12 mouse cellular contexts compared by ENCODE assay signal in genomic region chr12:33034343-33035088, GRCm38 (mm10). TPM values are rescaled to one million over a fixed set of nuclear protein-coding genes. Genes with fewer than 3 reads are reported as not detected.
DNase-seq lines count a peak whose midpoint lies in the region; ATAC-seq and TF ChIP-seq lines count a peak whose summit lies in the region.
"Had no signal": no experiment of that assay in that cellular context is flagged by ENCODE, and none has a peak within 500 bp of the region (broad histone marks: within the 10 kb centered on the region; RNA-seq: fewer than 3 reads in every experiment).

No protein-coding gene starts in this region.

- intact Hi-C loops in gastrocnemius, adult 2 months (cut with DNase I), result loop anchor here (2.0 to 5.0 kb wide), 2 partner anchors 24 to 38 kb away; no protein-coding TSS in a partner anchor

- 61% methylated on average over 12 of the region's 12 CpGs for WGBS in hindbrain, embryonic 10.5 days
- 56% methylated on average over 12 of the region's 12 CpGs for WGBS in midbrain, postnatal 0 days
- 40% methylated on average over 12 of the region's 12 CpGs for WGBS in kidney, embryonic 15.5 days

- peak; percentile 39 for DNase-seq in gastrocnemius, postnatal 10 days
- DNase-seq in gastrocnemius, adult 2 months, result no peak
- peak; percentile 58 for DNase-seq in CD4-positive, CD25-positive, alpha-beta regulatory T cell, adult 2 months (ENCODE audit: low read depth, low spot score)
- no peak for DNase-seq in hindbrain, embryonic 10.5 days (ENCODE audit: low spot score)
- DNase-seq in midbrain, postnatal 0 days (ENCODE audit: low spot score), result peak; percentile 39
- DNase-seq in kidney, postnatal 4 days, result no peak
- no peak for DNase-seq in ovary, adult 18-20 months (ENCODE audit: low spot score)
- DNase-seq: spleen, adult 18-20 months had no signal

- H3K27ac ChIP-seq in gastrocnemius, adult 2 months, result no peak overlapping the region
- peak overlapping the region; percentile 74; the same call in 1 of the 2 replicates for H3K27ac ChIP-seq in hindbrain, embryonic 10.5 days
- no peak overlapping the region for H3K27ac ChIP-seq in midbrain, postnatal 0 days (ENCODE audit: low read depth, low read length)
- H3K27ac ChIP-seq in kidney, embryonic 15.5 days, result no peak overlapping the region

- H3K27me3 ChIP-seq in hindbrain, embryonic 10.5 days (ENCODE audit: insufficient read depth, poor library complexity, severe bottlenecking), result peaks cover 28% of the 10 kb centered on the region
- H3K27me3 ChIP-seq in midbrain, postnatal 0 days (ENCODE audit: insufficient read depth, low read length), result no peaks in the 10 kb centered on the region
- peaks cover 16% of the 10 kb centered on the region for H3K27me3 ChIP-seq in kidney, embryonic 15.5 days

- no peak for TF ChIP-seq CTCF in gastrocnemius, adult 2 months (IDR thresholded peaks at IDR 0.05)
- no peak; the same call in none of the 2 replicates for TF ChIP-seq CTCF in midbrain, postnatal 0 days (IDR thresholded peaks at IDR 0.05)

- no peak for ATAC-seq in midbrain, postnatal 0 days (ENCODE audit: low FRiP score)
- ATAC-seq in kidney, embryonic 15.5 days (replicated peaks; ENCODE audit: low FRiP score), result no peak

- H3K4me2 ChIP-seq in midbrain, postnatal 0 days (ENCODE audit: low read depth, low read length, poor library complexity, severe bottlenecking), result no peak overlapping the region
- H3K4me2 ChIP-seq in kidney, embryonic 15.5 days, result no peak overlapping the region

- no peak overlapping the region for H3K4me3 ChIP-seq in gastrocnemius, adult 2 months
- H3K4me3 ChIP-seq in hindbrain, embryonic 10.5 days, result no peak overlapping the region
- H3K4me3 ChIP-seq in midbrain, postnatal 0 days (ENCODE audit: low read depth, low read length), result no peak overlapping the region
- no peak overlapping the region for H3K4me3 ChIP-seq in kidney, embryonic 15.5 days (replicated peaks)
- H3K4me3 ChIP-seq: embryonic facial prominence, embryonic 13.5 days had no signal

- no peak overlapping the region for H3K9ac ChIP-seq in midbrain, postnatal 0 days (replicated peaks; ENCODE audit: low read length, poor library complexity, severe bottlenecking)
- no peak overlapping the region for H3K9ac ChIP-seq in kidney, embryonic 15.5 days
- H3K9ac ChIP-seq: embryonic facial prominence, embryonic 13.5 days; limb, embryonic 15.5 days had no signal

- H3K9me3 ChIP-seq in hindbrain, embryonic 10.5 days, result no peaks in the 10 kb centered on the region
- no peaks in the 10 kb centered on the region for H3K9me3 ChIP-seq in midbrain, postnatal 0 days (ENCODE audit: low read length)
- H3K9me3 ChIP-seq in kidney, embryonic 15.5 days (replicated peaks), result no peaks in the 10 kb centered on the region
- H3K9me3 ChIP-seq: embryonic facial prominence, embryonic 13.5 days; limb, embryonic 15.5 days had no signal

- H3K36me3 ChIP-seq in hindbrain, embryonic 10.5 days, result no peaks in the 10 kb centered on the region
- no peaks in the 10 kb centered on the region for H3K36me3 ChIP-seq in midbrain, postnatal 0 days (ENCODE audit: insufficient read depth, low read length)
- H3K36me3 ChIP-seq in kidney, embryonic 15.5 days, result no peaks in the 10 kb centered on the region
- H3K36me3 ChIP-seq: embryonic facial prominence, embryonic 13.5 days; limb, embryonic 15.5 days had no signal

- peaks cover 18% of the 10 kb centered on the region for H3K4me1 ChIP-seq in hindbrain, embryonic 10.5 days (replicated peaks)
- H3K4me1 ChIP-seq in midbrain, postnatal 0 days (ENCODE audit: insufficient read depth, low read length), result 0 out of 2 replicates have a peak, but pooled peaks cover 5% of the 10 kb centered on the region
- peaks cover 30% of the 10 kb centered on the region for H3K4me1 ChIP-seq in kidney, embryonic 15.5 days

RNA-seq across cellular contexts. Expression of gene Cdhr3, which starts 58.2 kb away (rescaled TPM):
- 1 to 10 TPM; 2.0 to 2.6 TPM for total RNA-seq in gastrocnemius, postnatal 10 days (2021)
- total RNA-seq in gastrocnemius, adult 2 months (2021), result 1 to 10 TPM in 1 of 2 experiments, under 1 TPM in 1; 0.69 to 1.4 TPM
- polyA plus RNA-seq in hindbrain, embryonic 10.5 days (2016; fragmentation: Nextera tagmentation; extraction: Ambion mirVana), result 0.05 and 0.27 TPM in 2 replicates
- 0.42 and 0.55 TPM in 2 replicates for total RNA-seq in midbrain, postnatal 0 days (2014; rRNA removed)
- 0.72 and 1.0 TPM in 2 replicates for polyA plus RNA-seq in midbrain, postnatal 0 days (2015; fragmentation: Nextera tagmentation; extraction: Ambion mirVana)
- 0.21 and 0.36 TPM in 2 replicates for polyA plus RNA-seq in kidney, embryonic 15.5 days (2015; fragmentation: Nextera tagmentation; extraction: Ambion mirVana)
- polyA plus RNA-seq: embryonic facial prominence, embryonic 13.5 days; large intestine, adult 2 months had no signal

Comparison
In these comparisons a context has a peak if more than half of its experiments do, and no peak if none do; other contexts are left out.
1. DNase-seq: peak in gastrocnemius, postnatal 10 days (single experiment), CD4-positive, CD25-positive, alpha-beta regulatory T cell, adult 2 months (single experiment) and midbrain, postnatal 0 days (single experiment); none in gastrocnemius, adult 2 months (single experiment), hindbrain, embryonic 10.5 days (single experiment), kidney, postnatal 4 days (0 of 2) and ovary, adult 18-20 months (single experiment).